Mouse (Mus musculus): ENCODE measurements around the gene Gm11985.

- TF ChIP-seq CTCF (IDR thresholded peaks at IDR 0.05; ENCODE audit: insufficient read depth, low read depth, low read length) (no peak), POLR2A (IDR thresholded peaks at IDR 0.05; ENCODE audit: insufficient read depth, low read depth, low read length) (peak; percentile 64)
Measured at GRCm38 (mm10) chr11:7213501-7214341, 25.4 kb upstream of the Gm11985 start, which contains the start of gene Igfbp3.

Measured in olfactory bulb, adult 2 months (tissue).